Mouse (Mus musculus) testis, postnatal 14 days (tissue): ENCODE measurements around the gene Parp14.

Experiments used
- DNase-seq: peaks from one replicate; pipeline ENCODE4 v3.0.0; 2021; ENCODE audit warnings: low spot score

Parp14 gene

GRCm38 (mm10) chr16:35870581-35871047 lies 730 bp downstream of the Parp14 start:
- DNase-seq = no peak

GRCm38 (mm10) chr16:35869656-35870055 lies 1.7 kb downstream of the Parp14 start:
- no peak for DNase-seq

GRCm38 (mm10) chr16:35869126-35869525 lies 2.2 kb downstream of the Parp14 start:
- no peak for DNase-seq

GRCm38 (mm10) chr16:35867726-35868125 lies 3.6 kb downstream of the Parp14 start:
- DNase-seq = no peak

GRCm38 (mm10) chr16:35862057-35862456 lies 9.3 kb downstream of the Parp14 start:
- DNase-seq = no peak

GRCm38 (mm10) chr16:35860236-35860635 lies 11.1 kb downstream of the Parp14 start:
- DNase-seq = no peak

GRCm38 (mm10) chr16:35856766-35857165 lies 14.6 kb downstream of the Parp14 start:
- DNase-seq = no peak

- no peak for DNase-seq
These were observed 15.5 kb downstream of the Parp14 start for GRCm38 (mm10) chr16:35855846-35856245.

- no peak for DNase-seq
These were observed 24.2 kb downstream of the Parp14 start for GRCm38 (mm10) chr16:35847138-35847537.

GRCm38 (mm10) chr16:35839680-35840079 lies 31.7 kb downstream of the Parp14 start:
- DNase-seq = no peak

GRCm38 (mm10) chr16:35834653-35835052 lies 36.7 kb downstream of the Parp14 start:
- no peak for DNase-seq

GRCm38 (mm10) chr16:35832926-35833325 lies 38.4 kb downstream of the Parp14 start:
- DNase-seq = no peak

GRCm38 (mm10) chr16:35829999-35830398 lies 41.3 kb downstream of the Parp14 start:
- DNase-seq = peak; percentile 62

GRCm38 (mm10) chr16:35817255-35818089 lies 53.9 kb downstream of the Parp14 start:
- peak; percentile 56 for DNase-seq

- DNase-seq = no peak
These were observed 58.2 kb downstream of the Parp14 start for GRCm38 (mm10) chr16:35813119-35813518.

GRCm38 (mm10) chr16:35808838-35809237 lies 62.5 kb downstream of the Parp14 start:
- DNase-seq = no peak

GRCm38 (mm10) chr16:35807663-35807992 lies 63.7 kb downstream of the Parp14 start:
- DNase-seq = no peak

- DNase-seq = no peak
These were observed 64.2 kb downstream of the Parp14 start for GRCm38 (mm10) chr16:35806973-35807662.

GRCm38 (mm10) chr16:35803723-35804122 lies 67.6 kb downstream of the Parp14 start:
- DNase-seq = no peak

GRCm38 (mm10) chr16:35802163-35802562 lies 69.2 kb downstream of the Parp14 start:
- DNase-seq = no peak

- no peak for DNase-seq
These were observed 79.3 kb downstream of the Parp14 start for GRCm38 (mm10) chr16:35791962-35792521.

- no peak for DNase-seq
These were observed 83.0 kb downstream of the Parp14 start for GRCm38 (mm10) chr16:35788330-35788729.

- DNase-seq = no peak
These were observed 83.7 kb downstream of the Parp14 start for GRCm38 (mm10) chr16:35787568-35788189.
